Mouse (Mus musculus): ENCODE results near the gene Spata21.

- TF ChIP-seq POLR2A (IDR thresholded peaks at IDR 0.05; ENCODE audit: low read depth, low read length) (no peak), CTCF (IDR thresholded peaks at IDR 0.05; ENCODE audit: borderline replicate concordance, insufficient read depth, low read length) (peak; percentile 79; the same call in 1 of the 2 replicates)
Measured at GRCm38 (mm10) chr4:141069731-141070130, 18.4 kb upstream of the Spata21 start.

Measured in embryonic fibroblast, embryonic 13.5 days (primary cell).